Mouse (Mus musculus) liver, embryonic 13.5 days (tissue): ENCODE results near the gene Ugdh. TPM values are rescaled to one million over a fixed set of nuclear protein-coding genes. Genes with fewer than 3 reads are reported as not detected.
A peak's percentile ranks its signal among the peaks of the same experiment; 100 is the strongest.

Experiments used
- ATAC-seq: fragments of 200-750 bp; cut with Nextera tagmentation; 2 replicates; pipeline ENCODE4 v1.8.0; 2017; ENCODE audit warnings: low read depth, mild to moderate bottlenecking, moderate number of reproducible peaks, moderate library complexity
- DNase-seq: peaks from one replicate; pipeline ENCODE4 v3.0.0; 2022
- H3K27ac ChIP-seq: fragments of 300-500 bp; sonication (generic); 2 replicates; pipeline ENCODE4 v1.5.1; 2015; ENCODE audit warnings: moderate library complexity, mild to moderate bottlenecking, inconsistent platforms
- H3K27me3 ChIP-seq: fragments of 300-500 bp; sonication (generic); 2 replicates; pipeline ENCODE4 v1.6.1; 2015; ENCODE audit warnings: mild to moderate bottlenecking, inconsistent platforms
- H3K36me3 ChIP-seq: fragments of 300-500 bp; sonication (generic); 2 replicates; pipeline ENCODE4 v1.6.1; 2015; ENCODE audit warnings: mild to moderate bottlenecking, inconsistent platforms
- H3K4me1 ChIP-seq: fragments of 300-500 bp; sonication (generic); replicated peaks from 2 replicates; pipeline ENCODE4 v1.6.1; 2015; ENCODE audit warnings: inconsistent platforms
- H3K4me2 ChIP-seq: fragments of 300-500 bp; sonication (generic); 2 replicates; pipeline ENCODE4 v1.6.1; 2015; ENCODE audit warnings: inconsistent platforms, mild to moderate bottlenecking, moderate library complexity
- H3K4me3 ChIP-seq: fragments of 300-500 bp; sonication (generic); replicated peaks from 2 replicates; pipeline ENCODE4 v1.5.1; 2015; ENCODE audit warnings: mild to moderate bottlenecking, inconsistent platforms
- H3K9ac ChIP-seq: fragments of 300-500 bp; sonication (generic); 2 replicates; pipeline ENCODE4 v1.6.1; 2015; ENCODE audit warnings: mild to moderate bottlenecking, inconsistent platforms
- H3K9me3 ChIP-seq: fragments of 300-500 bp; sonication (generic); replicated peaks from 2 replicates; pipeline ENCODE4 v1.6.1; 2016; ENCODE audit warnings: inconsistent platforms
- WGBS: fragments of 180-500 bp; shearing (Covaris S2); methylation state at CpG from one replicate; pipeline ENCODE4 v1.1.7; 2015; ENCODE audit not compliant: insufficient replicate concordance; 5-methylcytosine and 5-hydroxymethylcytosine counted together
- polyA plus RNA-seq: library from polyadenylated mRNA; unstranded; fragments of >200 nt; fragmentation: Nextera tagmentation; extraction: Ambion mirVana; gene quantifications from 2 replicates; pipeline ENCODE4 v1.2.1, GENCODE M21; 2015

Ugdh gene
- polyA plus RNA-seq, 1 experiment from 2014 or later: 16.7 TPM

DNA sequence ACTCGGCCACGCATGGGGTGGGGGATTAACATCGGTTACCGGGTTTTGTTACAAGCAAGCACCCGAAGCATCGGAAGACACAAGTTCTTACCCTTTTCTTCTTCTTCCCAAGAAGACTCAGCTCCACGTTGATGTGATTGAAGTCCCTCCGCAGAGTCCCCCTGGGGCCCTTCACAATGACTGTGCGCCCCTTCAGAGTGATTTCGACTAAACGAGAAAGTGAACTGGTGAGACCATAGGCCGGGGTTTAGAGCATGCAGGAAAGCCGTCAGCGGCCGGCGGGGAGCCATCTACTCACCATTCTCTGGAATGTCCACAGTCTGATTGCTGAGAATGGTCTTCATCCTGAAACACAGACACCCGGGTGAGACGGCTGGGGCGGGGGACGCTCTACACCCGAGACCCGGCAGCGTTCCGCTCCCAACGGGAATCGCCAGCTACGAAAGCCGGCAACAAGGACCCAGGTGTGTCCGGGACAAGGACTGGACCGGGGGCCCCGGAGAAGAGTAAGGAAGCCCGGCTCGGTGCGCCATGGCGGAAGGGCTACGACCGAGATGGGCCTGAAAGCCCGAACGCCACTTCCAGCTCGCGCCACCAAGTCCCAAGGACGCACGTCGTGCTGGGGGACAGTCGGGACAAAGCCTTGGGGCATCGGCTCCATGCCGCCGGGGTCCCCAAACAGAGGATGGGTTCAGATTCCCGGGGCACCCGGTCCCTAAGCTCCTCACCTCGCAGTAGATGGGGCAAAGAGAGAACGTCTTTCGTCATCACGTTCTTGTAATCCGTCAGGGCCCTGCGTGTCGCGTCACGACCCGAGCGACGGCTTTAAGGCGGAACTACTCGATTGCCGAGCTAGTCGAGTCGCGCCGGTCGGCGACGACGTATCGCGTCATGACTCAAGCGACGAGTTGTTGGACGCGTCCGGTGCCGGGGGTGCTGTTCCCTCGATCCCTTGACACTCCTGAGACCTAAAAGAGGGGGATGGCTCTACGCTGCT is 44.8 kb downstream of the Ugdh start, which contains the start of the genes Rpl9 and Lias:
Gene Rpl9 (minus strand): TSS at position 797 of the 997 bp plus-strand sequence.
Gene Lias (plus strand): TSS at position 850 of the 997 bp plus-strand sequence.
- Histone ChIP-seq H3K4me1 (peaks cover 44% of the 10 kb centered on the region), H3K27me3 (no peaks in the 10 kb centered on the region), H3K4me2 (peak within 1 kb of the TSS; percentile 82), H3K9me3 (no peaks in the 10 kb centered on the region), H3K4me3 (peak within 1 kb of the TSS; percentile 90), H3K9ac (peak within 1 kb of the TSS; percentile 99), H3K27ac (peak within 1 kb of the TSS; percentile 88), H3K36me3 (peaks cover 48% of the 10 kb centered on the region)
- ATAC-seq (peak; percentile 92), DNase-seq (peak; percentile 96)
- WGBS: under 1% methylated on average over 83 of the region's 83 CpGs

DNA sequence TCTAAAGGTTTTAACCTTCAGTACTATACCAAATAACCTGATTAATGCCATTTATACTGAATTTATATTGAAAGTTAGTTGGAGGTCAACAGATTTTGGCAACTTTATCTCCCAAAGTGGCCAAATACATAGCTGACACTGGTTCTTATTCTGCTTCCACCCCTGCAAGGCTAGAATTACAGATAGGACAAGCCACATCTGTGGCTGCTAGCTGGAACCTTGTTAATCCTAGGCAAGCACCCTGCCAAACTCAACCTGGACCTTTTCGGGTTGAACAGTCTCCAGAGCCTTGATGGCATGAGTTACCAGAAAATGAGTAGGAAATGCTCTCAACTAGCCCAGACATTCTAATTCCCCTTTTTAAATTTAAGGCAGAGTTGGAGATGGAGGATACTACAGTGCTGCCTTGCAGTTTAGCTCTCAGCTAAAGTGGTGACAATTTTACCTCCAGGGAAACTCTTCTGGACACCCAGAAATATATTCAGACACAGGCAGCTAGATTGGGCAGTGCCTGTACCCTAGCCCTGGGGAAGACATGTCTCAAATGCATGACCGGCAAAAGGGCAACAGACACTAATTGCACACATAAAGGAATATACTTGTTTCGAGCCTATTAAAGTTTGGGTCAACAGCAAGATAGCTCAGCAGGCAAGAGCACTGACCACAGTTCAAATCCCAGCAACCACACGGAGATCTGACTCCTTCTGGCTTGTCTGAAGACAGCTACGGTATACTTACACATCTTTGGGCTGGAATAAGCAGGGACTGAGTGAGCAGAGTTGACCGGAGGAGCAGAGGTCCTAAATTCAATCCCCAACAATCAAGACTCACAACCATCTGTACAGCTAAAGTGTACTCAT is 48.5 kb downstream of the Ugdh start:
- H3K4me1 ChIP-seq: peaks cover 35% of the 10 kb centered on the region
- ATAC-seq (no peak), DNase-seq (no peak)
- no peaks in the 10 kb centered on the region for H3K27me3 ChIP-seq
- no peaks in the 10 kb centered on the region for H3K9me3 ChIP-seq
- no peak overlapping the region for H3K4me3 ChIP-seq
- peaks cover 36% of the 10 kb centered on the region for H3K36me3 ChIP-seq
- H3K4me2 ChIP-seq: no peak overlapping the region
- no peak overlapping the region for H3K9ac ChIP-seq
- WGBS: 70% methylated on average over 6 of the region's 6 CpGs
- no peak overlapping the region; the same call in 1 of the 2 replicates for H3K27ac ChIP-seq

DNA sequence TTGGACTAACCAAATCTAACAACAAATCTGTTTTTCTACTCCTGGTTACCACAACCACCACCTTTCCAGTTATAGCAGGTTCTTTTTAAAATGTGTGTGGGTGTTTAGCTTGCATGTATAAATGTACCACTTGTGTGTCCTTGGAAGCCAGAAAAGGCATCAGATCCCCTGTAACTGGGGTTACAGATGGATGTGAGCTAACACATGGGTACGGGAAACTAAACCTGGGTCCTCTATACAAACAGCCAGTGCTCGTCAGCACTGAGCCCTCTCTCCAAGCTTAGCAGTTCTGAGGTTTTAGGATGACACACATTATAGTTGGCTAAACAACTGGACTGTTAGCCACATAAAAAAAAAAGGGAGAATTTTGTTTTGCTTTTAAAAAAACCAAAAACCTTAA is 50.0 kb downstream of the Ugdh start:
- peaks cover 36% of the 10 kb centered on the region for H3K36me3 ChIP-seq
- H3K9me3 ChIP-seq: no peaks in the 10 kb centered on the region
- no peak overlapping the region for H3K9ac ChIP-seq
- no peak overlapping the region for H3K4me2 ChIP-seq
- no peak overlapping the region for H3K27ac ChIP-seq
- WGBS: 56% methylated on average over 2 of the region's 2 CpGs
- no peak overlapping the region for H3K4me3 ChIP-seq
- H3K4me1 ChIP-seq: peaks cover 33% of the 10 kb centered on the region
- DNase-seq (no peak), ATAC-seq (no peak)
- H3K27me3 ChIP-seq: no peaks in the 10 kb centered on the region

DNA sequence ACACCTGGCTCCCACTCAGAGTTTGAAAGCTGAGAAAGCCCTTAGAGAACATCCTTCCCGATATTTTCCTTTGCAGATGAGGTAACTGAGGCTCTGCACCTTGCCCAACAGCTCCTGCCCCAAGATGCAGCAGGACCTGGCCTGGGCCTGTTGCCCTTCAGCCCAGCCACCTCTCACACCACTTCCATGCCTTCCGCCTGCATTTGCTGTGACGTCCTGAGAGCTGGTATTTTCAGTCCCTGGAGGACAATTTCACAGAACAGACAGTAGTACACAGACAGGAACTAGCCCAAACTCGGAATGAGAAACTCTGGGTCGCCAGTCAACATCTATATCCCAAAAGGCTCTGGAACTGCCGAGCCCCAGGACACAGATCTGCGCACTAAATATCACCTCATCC is 61.0 kb downstream of the Ugdh start:
- Histone ChIP-seq H3K27me3 (no peaks in the 10 kb centered on the region), H3K27ac (no peak overlapping the region), H3K4me1 (0 out of 2 replicates have a peak, but pooled peaks cover 4% of the 10 kb centered on the region), H3K36me3 (0 out of 2 replicates have a peak, but pooled peaks cover 7% of the 10 kb centered on the region), H3K9ac (no peak overlapping the region), H3K4me3 (no peak overlapping the region), H3K9me3 (no peaks in the 10 kb centered on the region), H3K4me2 (no peak overlapping the region)
- WGBS: 71% methylated on average over 7 of the region's 7 CpGs
- no peak for DNase-seq
- no peak for ATAC-seq

DNA sequence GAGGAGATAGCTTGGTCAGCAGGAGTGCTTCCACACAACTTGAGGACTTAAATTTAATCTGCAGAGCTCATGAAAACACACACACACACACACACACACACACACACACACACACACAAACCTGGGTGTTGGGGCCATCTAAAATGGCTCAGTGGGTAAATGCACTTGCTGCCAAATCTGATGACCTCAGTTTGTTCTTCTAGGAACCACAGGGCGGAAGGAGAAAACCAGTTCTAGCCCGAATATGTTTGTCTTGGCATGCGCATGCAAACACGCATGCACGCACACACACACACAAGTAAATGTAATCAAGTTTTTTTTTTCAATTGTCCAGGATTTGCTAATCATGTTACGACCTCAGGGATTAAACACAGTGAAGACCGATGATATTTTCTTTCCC is 64.2 kb downstream of the Ugdh start:
- DNase-seq (no peak), ATAC-seq (no peak)
- Histone ChIP-seq H3K4me2 (no peak overlapping the region), H3K27ac (no peak overlapping the region), H3K4me1 (0 out of 2 replicates have a peak, but pooled peaks cover 4% of the 10 kb centered on the region), H3K9ac (no peak overlapping the region), H3K36me3 (no peaks in the 10 kb centered on the region), H3K9me3 (no peaks in the 10 kb centered on the region), H3K4me3 (no peak overlapping the region), H3K27me3 (no peaks in the 10 kb centered on the region)
- 86% methylated on average over 7 of the region's 7 CpGs for WGBS

DNA sequence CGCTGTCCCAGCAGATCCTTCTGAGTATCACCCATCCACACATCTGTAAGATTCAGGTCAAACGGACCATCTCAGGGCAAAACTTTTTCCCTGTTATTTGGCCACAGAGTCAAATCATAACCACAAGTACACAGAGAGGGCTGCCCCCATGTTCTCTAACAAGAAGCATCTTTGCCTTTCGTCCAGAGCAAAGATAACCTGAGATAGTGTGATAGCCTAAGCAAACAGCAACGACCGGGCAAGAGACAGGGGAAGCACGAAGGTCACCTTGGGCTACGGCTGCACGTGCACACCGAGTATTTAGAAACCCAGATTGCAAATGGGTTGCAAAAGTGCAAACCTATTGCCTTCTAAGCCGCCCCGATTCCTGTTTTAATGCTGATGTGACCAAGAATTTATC is 67.9 kb downstream of the Ugdh start:
- H3K4me3 ChIP-seq: no peak overlapping the region
- WGBS: 66% methylated on average over 11 of the region's 11 CpGs
- no peak for DNase-seq
- no peaks in the 10 kb centered on the region for H3K36me3 ChIP-seq
- H3K27me3 ChIP-seq: no peaks in the 10 kb centered on the region
- H3K4me2 ChIP-seq: peak overlapping the region; percentile 17
- no peak overlapping the region for H3K9ac ChIP-seq
- H3K9me3 ChIP-seq: no peaks in the 10 kb centered on the region
- ATAC-seq: peak; percentile 67
- no peaks in the 10 kb centered on the region for H3K4me1 ChIP-seq
- no peak overlapping the region for H3K27ac ChIP-seq

Other genes with a start within 250 kb of the Ugdh start
- gene Wdr19, start 236.3 kb downstream of the Ugdh start, polyA plus RNA-seq: 0.61 and 1.2 TPM in 2 replicates
- 52.0 and 62.8 TPM in 2 replicates for gene Rfc1, start 100.3 kb downstream of the Ugdh start, polyA plus RNA-seq
- gene Klb, start 87.6 kb downstream of the Ugdh start, polyA plus RNA-seq: 8.7 and 10.0 TPM in 2 replicates
- gene Rpl9, start 44.5 kb downstream of the Ugdh start, polyA plus RNA-seq: 731 and 782 TPM in 2 replicates
- gene Lias, start 44.5 kb downstream of the Ugdh start, polyA plus RNA-seq: 48.6 and 53.2 TPM in 2 replicates
- 1.0 TPM in 1 of 2 replicates, not detected in the other for gene Gm43552, start 56.9 kb upstream of the Ugdh start, polyA plus RNA-seq
- 34.9 and 39.6 TPM in 2 replicates for gene Smim14, start 101.2 kb upstream of the Ugdh start, polyA plus RNA-seq
- gene Ube2k, start 101.3 kb upstream of the Ugdh start, polyA plus RNA-seq: 116 and 132 TPM in 2 replicates